Mouse (Mus musculus) thymus, adult 18-20 months (tissue): ENCODE results near the gene Lrfn3.

Experiments used
- DNase-seq, 2 experiments: peaks; one replicate each; pipeline ENCODE4 v3.0.0; 2022; ENCODE audit warnings: mixed read lengths in 2 of 2

Gene Lrfn3

DNA sequence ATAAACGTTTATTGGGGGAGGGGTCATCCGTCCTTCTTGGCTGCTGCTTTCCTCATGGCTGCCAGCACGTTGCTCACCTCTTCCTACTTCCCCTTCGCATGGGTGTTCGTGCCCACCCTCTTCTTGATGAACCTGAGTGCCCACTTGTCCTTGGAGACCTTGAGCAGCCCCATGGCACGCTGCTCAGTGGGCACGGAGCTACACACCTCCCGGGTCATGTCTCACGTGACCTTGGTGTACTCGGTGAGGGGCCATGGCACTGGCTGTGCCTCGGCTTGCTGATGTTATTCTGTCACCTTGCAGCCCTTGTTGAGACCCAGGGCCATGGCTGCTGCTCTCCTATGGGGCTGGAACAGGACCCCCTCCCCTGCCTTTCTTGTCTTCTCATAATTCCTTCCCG lies 52.4 kb downstream of the Lrfn3 start:
- DNase-seq = no peak

DNA sequence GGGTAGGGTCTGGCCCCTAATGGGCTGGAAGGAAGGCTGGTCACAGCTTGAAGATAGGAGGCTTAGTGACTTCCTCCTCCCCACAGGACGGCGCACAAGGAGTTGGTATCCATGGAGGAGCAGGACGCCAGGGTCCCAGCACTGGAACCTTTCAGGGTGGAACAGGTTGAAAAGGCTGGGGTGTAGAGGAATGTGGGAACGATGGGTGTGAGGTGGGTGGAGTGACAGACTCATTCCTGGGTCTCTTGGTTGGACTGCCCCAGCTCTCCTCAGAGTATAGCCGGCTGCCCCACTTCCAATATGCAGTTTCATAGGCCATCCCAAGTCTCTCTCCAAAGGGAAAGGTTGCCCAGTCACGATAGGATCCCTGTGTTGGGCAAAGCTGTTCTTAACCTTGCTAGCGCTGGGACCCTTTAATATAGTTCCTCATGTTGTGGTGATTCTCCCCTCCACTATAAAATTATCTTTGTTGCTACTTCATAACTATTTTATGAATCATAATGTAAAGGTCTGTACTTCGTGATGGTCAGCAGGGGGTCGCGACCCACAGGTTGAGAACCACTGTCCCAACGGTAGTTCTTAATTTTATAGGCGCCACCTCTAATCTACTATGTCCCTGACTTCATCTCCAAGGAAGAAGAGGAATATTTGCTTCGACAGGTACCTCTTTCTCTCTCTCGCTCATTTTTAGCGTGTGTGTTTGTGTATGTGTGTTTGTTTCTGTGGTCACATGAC lies 53.0 kb downstream of the Lrfn3 start:
- no peak for DNase-seq

DNA sequence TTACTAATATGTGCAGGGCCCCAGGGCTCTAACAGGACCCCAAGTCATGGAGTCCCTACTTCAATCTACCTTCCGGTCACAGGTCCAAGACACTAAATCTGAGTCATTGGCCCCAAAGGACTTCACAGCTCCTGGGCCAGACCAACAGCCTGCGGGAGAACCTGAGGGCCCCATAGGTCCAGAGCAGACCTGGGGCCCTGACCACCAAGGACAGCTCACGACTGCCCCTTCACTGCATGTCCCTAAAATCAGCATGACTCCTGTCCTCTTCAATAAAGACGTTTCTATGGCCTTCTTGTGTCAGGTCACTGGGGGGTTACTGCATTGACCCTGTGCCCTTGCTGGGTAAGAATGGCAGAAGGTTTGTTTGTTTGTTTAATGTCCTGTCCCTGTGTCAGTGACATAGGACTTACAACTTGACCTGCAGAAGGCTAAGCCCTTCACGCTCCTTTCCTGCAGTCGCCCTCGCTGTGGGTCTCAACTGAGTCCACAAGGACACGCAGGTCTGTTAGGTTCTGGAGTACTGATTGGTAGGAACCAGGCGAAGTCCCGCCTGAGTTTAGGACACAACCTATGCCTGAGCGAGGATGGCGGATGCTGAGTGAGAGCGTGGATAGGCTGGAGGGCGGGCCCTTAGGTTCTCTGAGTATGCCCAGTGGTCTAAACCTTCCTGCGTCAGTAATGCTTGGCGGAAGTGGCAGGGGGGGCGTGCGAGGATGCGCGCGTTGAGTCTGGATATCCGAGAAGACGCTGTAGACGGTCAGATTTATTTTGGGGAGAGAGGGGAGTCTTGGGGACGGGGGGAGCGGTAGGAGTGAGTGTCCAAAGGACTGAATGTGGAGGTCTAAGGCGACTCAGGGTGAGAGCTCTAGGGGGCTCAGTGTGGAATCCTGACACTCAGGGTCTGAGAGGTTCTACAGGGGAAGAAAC lies 54.2 kb downstream of the Lrfn3 start, which contains the start of gene Alkbh6:
TSS of gene Alkbh6 (plus strand) at position 642 of the 930 bp plus-strand sequence.
- DNase-seq = peak; percentile 93 to 94

DNA sequence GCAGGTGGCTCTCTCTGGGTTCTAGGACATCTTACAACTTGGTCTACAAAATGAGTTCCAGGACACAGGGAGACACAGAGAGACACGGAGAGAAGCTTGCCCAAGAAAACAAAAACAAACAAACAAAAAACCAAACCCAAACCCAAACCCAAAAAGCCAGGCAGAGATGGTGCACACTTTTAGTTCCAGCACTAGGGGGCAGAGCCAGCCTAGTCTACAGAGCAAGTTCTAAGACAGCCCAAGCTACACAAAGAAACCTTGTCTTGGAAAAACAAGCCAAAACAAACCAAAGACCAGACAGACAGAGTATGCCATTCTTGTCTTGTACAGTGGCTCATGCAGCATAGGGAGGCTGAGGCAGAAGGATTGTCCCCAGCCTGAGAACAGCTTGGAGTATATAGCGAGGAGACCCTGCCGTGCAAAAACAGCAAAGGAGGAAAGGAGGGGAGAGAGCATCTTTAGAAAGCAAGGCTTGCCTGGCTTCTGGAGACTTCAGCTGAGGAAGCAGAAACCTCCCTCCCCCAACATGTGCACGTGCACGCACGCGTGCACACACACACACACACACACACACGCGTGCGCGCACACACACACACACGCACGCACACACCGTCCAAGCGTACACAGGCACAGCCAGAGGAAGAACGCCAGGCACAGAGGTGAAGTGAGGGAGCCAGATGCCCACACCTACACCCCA lies 56.3 kb downstream of the Lrfn3 start:
- DNase-seq = no peak
